Mouse (Mus musculus) adrenal gland, postnatal 25 days (tissue): ENCODE data around the gene Spata2l. TPM values are rescaled to one million over a fixed set of nuclear protein-coding genes. Genes with fewer than 3 reads are reported as not detected.
A peak's percentile ranks its signal among the peaks of the same experiment; 100 is the strongest.
"Not testable (repeated sequence)": the region's sequence is repeated elsewhere in the genome, so short reads cannot be mapped to it uniquely, and the experiment has no call there.

ENCODE experiments used
- DNase-seq: peaks from one replicate; pipeline ENCODE4 v3.0.0; 2021; ENCODE audit warnings: mixed read lengths
- total RNA-seq: library from RNA; stranded (reverse); gene quantifications from 2 replicates; pipeline ENCODE4 v1.2.3, GENCODE M21; 2021

Gene Spata2l
- total RNA-seq, 1 experiment from 2014 or later, result 17.9 TPM

DNA sequence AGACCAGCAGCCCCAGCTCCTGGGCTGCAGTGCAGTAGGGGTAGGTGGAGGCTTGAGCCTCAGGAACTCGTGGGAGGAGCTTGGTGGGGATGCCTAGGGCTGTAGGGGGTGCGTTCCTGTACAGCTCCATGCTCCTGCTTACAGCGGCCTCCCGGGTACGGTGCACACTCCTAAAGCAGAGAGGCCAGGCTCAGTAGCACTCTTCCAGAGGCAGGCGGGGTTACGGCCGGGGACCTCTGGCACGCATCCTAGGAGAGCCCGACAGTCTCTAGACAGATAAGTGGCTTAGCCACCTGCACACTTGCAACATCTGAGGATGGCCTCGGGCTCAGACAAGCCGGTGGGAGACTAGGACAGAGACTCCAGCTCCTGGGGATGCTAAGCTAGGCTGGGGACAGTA is 9.5 kb upstream of the Spata2l start:
- DNase-seq, result no peak

DNA sequence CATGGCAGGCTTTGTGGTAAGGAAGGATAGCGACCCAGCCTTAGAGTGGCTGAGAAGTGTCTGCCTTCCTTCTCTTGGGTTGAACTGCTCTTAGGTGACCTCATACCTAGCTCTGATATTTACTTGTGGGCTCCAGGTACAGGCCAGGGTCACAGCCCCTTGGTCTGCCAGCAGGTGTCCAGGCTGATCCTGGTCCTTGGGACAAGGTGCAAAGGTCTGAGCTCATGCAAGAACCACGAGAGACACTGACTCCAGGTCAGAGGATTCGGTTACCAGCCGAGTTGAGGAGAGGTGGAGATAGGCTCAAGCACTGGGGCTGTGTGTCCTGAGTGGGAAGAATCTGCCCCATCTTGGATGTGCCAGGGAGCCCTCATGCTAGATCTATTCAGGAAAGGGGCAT is 8.3 kb upstream of the Spata2l start:
- DNase-seq, result no peak

DNA sequence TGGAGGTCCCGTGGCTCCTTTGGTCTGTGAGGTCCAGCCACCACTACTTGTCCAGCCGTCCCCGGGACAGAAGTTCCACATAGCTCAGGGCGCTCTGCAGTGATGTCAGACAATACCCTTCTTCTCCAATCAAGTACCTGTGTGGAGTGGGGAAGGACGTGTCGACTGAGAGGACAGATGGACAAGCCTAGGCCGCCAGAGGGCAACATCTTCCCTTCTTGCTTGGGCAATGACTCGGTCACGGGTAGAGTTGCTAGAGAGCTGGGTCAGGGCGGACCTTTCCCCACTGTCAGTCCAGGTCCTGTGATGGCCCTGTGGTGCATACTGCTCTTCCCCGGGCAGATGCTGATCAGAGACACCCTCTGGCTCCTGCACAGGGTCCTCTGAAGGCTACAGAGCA is 7.0 kb upstream of the Spata2l start:
- peak; percentile 30 for DNase-seq

DNA sequence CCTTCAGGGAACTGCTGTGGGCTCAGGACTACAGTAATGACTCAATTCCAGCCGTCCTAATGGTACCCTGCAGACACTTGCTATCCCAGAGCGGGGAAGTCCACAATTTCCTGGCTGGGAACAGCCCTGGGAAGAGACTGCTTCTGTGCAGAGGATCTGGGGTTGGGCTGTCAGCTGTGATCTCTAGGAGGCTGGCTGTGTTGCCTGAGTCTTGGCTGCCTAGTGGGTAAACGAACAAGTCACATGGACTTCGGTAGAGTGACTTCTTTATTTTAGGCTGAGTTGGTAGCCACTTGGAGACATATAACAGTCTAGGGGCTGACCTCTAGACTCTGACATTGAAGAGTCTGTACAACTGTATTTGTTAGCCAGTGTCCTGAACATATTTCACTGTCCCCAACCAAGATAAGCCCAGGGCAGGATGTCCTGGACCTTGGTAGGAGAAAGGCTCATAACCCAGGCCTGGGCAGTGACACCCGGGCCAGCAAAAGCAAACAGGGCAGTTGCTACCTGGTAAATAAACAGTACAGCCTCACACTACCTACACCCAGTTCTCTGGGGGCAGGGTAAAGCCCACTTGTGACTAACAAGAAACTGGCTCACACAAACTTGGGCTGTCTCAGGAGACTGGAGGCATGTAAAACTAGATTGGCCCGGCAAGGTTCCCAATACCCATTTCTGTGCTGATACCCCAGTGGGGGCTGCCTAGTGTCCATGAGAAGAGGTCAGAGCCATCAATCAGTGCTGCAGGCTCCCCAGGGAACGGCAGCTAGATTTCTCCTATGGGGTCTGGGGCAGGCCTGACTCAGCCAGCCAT is 6.3 kb upstream of the Spata2l start:
- no peak for DNase-seq

DNA sequence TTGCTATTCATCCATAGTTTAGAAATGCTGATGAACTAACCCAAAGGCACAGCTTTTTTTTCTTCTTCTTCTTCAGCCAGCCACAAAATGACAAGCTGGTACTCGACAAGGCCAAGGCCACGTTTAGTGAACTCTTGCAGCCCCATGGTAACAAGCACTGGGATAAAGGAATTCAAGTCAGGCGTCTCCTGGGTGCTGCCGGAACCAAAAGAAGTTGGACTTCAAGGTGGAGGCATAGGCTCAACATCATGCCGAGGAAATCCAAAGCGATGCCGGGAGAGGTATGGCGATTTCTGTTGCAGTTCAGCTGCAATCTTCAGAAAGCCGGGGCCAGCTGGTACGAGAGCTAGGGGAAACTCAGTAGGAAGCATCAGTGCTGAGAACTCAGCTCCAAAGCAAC is 3.4 kb upstream of the Spata2l start:
- DNase-seq, result no peak

DNA sequence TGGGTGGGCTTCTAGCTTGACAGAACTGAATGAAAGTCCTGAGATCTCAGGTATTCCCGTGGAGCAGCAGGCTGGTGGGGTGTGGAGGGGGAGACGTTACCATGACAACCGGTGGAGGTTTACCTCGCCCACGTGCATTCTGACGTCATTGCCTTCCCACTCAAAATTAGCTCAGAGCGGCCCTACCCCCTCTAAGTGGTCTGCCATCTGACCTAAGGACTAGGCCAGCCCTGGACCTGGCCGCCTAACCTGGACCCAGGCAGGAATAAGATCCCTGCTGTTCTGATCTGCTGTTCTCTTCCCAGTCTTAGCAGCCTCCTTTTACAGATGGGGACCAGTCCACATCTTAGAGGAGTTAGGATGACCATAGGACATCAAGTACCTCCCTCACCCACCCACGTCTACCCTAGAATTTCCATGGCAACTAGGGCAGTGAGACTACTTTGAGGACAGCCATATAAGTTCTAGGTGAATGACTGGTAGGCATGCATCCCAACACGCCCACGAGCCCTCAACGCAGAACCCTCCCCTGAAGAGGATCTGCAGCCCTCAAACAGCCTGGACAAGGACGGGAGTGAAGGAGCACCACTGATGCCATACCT is 1.0 kb downstream of the Spata2l start:
- DNase-seq, result no peak

DNA sequence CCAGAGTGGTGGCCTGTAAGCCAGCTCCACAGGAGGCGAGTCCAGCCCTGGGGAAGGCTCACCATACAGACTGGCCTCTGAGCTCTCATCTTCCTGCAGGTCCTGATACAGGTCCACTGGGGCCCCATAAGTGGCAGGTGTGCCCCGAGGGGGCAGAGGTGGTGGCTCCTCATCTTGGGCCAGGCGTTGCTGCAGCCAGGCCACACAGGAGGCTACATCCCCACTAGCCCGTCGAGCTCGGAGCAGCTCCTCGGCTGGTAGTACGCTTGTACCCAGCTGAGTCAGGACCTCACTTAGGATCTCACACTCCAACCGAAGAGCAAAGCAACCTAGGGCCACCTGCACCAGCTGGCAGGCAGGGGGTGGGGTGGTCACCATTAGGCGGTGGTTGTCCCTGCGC is 2.3 kb downstream of the Spata2l start:
- DNase-seq, result no peak

DNA sequence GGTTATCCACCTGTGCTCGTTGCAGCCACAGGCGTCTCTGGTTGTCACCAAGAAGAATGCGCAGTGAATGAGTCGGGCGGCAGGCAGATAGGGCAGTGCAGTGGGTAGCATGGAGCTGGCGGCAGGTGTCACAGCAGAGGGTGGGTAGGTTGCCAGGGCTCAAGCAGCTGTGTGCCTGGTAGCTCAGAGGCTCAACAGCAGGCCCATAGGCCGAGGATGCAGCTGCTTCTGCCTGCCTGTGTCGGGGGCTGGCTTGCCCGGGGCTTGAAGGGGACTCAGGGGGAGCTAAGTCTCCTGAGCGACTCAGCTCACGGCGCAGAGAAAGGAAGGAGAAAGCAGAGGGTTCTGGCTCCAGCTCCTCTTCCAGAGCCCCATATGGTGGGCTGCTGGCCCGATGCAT is 2.7 kb downstream of the Spata2l start:
- DNase-seq, result no peak

DNA sequence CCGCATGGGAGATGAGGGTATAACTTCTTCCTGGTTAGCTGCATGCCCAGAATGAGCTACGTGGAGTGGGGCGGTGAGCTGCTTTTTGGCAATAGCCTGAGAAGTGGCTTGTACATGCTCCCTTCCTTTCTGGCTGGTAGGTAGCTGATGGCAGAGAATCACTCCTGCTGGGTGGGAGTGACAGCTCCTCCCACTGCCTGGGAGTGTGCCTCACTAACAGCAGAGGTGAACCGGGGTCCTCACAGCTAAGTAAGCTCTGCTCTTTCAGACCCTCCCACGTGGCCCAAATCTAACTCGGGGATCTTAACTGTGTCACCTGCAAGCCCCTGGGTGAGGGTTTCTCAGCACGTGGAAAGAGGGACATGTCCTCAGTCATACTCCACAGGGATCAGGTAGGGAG is 3.5 kb downstream of the Spata2l start:
- no peak for DNase-seq

DNA sequence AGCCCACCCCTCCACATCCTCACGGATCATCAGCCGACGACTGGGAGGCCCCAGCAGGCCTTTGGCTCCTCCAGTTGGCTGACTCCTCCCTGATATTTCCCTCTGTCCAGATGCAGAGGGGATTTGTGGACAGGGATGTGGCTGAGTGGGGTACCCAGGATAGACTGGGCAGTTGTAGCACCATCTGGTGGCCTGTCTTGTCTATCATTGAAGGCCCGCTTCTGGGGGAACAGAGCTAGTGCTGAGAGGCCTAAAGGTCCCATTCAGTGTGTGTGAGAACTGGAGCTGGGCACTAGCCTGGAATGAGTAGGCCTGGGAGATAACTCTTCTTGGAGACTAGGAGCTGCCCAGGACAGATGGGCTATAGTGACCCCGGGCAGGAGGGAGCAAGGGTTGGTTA is 4.3 kb downstream of the Spata2l start:
- no peak for DNase-seq

DNA sequence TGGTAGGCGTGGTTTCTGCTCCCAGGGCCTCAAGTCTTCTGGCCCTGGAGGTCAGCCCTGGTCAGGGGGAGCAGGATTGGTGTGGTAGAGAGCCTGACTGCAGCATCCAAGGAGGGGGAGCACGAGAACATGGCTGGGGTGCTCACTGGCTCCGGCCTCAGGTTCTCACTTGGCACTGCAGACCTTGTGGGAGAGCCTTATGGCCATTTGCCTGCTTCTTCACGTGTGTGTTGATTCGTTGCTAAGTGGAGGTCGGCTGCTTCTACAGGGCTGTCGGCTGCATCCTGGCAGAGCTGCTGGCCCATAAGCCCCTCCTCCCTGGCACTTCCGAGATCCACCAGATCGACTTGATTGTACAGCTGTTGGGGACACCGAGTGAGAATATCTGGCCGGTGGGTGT is 5.7 kb downstream of the Spata2l start:
- DNase-seq, result not testable (repeated sequence)

DNA sequence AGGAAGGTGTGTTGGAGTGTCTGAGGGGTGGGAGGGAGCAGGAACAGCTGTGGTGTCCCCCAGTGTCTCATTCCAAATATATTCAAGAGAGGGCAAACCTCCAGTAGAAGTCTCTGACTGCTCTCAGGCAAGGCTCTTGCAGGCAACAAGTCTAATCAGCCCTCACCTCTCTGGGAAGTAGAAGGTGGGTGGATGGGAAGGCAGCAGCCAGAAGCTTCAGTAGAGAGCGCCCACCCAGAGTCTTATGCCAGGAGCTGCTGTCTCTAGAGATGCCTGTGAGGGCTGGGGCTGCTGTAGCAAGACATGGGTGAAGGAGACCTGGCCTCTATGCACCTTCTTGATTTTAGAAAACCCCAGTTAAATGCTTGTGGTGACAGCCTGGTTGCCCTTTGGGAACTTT is 7.6 kb downstream of the Spata2l start:
- DNase-seq, result no peak

DNA sequence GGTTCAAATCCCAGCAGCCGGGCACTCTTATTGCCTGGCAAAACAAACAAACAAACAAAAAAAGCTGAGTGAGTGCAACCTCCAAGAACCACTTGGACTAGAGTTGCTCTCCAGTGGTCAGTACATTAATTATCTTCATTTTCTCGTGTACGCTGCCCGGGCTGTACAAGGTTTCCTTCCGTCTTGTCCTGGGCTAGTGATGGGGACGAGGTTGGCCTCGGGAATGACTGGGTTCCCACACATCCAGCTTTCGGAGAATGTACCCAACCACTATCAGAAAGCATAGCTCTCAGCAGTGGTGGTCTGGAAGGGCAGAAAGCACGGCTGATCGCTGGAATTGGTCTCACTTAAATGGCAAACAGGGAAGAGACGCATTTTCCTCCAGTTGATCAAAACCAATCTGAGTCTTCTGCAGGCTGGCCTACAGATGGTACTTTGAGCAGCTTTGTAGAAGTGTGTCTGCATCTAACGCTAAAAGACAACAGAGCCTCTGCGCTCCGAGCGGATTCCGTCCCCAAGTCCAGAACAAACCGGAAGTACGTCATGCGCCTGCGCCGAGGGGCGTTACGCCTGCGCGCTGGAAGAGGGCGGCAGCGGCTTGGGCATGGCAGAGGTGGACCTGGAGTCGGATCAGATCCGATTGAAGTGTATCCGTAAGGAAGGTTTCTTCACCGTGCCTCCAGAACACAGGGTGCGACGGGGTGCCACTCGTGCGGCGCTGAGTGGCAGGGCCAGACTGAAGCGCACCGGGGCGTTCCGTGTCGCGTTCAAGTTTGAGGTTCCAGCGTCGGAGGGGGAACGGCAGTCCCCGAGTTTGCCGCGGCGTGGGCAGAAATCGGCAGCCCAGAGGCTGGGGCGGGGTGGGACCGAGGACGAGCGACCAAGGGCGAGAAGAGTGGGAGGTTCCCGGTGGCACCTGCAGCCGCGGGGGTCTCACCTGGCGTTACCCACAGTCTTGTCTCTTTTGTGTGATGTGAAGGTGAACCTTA is 11.5 kb downstream of the Spata2l start, which contains the start of gene Cdk10:
Gene Cdk10, plus strand, starts transcription at position 565 of the 989 bp plus-strand sequence.
- DNase-seq, result peak; percentile 95

DNA sequence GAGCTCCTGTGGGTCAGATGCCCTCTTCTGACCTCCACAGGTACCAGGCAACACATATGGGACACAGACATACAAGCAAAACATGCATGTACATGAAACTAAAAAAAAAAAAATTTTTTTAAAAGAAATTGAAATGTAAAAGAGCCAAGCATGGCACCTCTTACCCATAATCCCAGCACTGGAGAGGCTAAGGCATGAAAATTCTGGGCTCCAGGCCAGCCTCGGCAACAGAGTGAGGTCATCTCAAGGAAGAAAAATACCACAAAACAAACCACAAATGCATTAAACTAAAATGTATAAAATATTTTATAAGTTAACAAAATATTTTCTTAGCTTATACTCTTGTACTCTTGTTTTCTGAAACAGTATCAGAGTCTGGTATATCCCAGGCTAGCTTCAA is 15.1 kb downstream of the Spata2l start:
- peak; percentile 35 for DNase-seq

DNA sequence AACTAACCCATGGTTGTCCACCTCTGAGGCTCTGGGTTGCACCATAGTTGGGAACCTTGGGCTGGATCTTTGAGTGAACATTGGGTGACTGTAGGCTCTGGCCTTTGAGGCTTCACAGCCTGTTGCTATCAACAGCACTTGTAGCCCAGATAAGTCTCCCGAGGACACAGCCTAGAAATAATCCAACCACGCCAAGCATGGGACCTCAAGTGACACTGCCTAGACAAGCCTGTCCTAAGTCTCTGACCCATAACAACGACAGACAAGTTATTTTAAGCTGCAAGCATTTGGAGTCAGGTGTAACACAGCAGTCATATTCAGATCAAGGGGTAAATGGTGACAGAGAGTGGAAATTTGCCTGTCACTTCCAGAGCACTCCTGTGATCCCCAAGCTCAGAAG is 20.6 kb downstream of the Spata2l start:
- no peak for DNase-seq

DNA sequence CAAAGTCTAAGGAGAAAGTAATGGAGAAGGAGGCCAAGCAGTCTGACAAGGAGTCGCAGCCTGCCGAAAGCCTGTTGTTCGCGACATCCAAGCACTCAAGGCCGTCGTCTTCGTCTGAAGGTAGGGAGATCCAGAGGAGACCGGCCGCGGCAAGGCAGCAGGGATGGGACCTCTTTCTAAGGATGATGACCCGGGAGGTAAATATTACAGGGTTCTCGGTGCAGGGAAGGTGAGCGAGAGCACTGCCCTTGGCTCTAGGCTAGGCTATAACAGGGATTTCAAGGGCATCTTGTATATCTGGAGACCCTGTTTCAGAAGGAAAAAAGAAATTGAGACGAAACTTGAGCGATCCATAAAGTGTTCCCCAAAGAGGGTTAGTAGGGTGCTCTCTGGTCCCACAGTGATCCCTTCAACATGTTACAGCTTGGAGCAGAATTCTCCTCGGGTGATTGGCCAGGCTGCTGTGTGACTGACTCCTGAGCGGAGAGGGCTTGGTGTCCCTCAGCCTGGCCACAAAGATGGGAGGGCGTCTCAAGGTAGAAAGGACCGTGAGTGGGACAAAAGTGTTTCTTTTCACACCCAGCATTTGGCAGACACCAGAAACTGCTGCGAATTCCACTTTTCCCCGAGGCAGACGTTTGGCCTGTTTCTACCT is 22.8 kb downstream of the Spata2l start:
- DNase-seq, result no peak

DNA sequence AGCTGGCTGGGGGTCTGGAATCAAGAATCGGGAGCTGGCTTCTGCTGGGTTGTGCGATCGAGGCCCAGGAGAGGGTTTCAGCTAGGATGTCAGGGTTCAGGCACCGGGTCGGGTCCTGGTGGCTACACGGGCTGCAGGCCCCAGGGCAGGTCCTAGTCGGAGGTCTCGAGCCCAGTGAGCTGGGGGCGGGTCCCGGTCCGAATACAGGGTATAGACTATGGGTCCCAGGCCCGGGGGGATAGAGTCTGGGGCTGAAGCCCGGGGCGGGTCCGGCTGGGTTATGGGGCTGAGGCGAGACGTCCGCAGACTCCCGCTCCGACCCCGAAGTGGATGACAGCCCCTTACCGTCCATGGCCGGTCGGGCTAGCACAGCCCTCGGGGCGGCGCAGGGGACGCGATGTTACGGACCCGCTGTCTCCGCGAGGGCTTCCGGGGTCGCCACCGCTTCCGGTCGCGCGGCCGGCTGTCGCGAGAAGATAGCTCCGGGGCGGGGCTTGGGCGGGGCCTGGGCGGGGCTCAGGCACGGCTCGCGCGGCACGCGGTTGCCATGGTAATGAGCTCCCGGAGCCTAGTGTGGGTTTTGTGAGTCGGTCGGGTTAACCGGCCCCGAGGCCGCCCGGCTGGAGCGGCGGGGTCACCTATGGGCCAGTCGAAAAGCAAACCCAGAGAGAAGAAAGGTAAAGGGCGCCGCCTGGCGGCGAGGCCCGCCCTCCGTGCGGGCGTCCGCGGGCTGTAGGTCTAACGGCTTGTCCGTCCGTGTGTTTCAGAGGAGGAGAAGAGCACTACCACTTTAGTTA is 23.5 kb downstream of the Spata2l start, which contains the start of the genes Chmp1a and Spata33:
Gene Chmp1a, minus strand, starts transcription at position 443 of the 797 bp plus-strand sequence.
Gene Spata33, plus strand, starts transcription at position 512 of the 797 bp plus-strand sequence.
- DNase-seq, result peak; percentile 93

DNA sequence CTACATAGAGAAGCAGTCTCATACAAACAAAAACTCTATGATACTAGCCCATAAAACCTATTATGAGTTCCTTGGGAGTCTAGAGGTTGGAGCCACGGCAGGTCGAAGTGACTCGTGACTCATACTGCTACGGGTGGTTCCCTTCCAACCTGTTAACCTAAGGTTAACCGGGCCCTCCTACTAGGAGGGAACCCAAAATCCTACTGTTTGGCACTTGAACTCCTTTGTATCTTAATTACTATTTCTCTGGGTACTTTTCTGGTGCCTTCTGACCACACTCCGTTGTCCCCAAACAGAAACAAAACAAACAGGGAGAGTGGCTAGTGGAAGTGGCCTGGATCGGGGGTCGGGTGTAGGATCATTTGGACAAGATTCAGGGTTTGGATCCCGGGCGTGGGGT is 24.2 kb downstream of the Spata2l start:
- DNase-seq, result no peak

DNA sequence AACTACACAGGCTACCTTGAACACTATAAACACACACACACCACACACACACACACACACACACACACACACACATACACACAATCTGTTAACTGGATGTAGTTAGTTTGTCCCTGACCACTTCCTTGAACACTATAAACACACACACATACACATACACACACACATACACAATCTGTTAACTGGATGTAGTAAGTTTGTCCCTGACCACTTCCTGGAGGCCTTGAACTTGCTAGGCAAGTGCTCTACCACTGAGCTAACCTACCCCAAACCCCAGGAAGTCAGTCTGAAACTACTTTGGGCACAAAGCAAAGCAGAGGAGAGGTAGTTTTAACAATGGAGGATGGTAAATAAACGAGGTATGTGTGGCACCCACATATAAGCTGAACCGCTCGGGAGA is 32.5 kb downstream of the Spata2l start:
- DNase-seq, result no peak

DNA sequence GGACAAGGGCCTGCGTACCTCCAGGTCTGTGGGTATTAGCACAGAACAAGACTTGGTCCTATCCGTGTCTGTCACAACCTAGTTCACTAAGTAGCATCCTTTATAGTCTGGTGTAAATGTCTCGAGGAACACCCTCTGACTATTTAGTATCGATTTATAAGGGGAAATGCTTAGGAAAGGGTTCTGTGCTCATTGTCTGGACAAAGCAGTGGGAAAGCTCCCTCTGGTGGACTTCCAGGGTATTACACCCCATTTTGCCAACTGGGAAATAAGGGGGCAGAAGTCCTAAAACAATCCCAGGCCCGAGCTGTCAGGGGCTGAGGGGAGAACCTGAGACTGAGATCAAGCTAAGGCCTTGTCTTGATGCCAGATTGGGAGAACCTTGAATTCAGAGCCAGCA is 33.7 kb downstream of the Spata2l start:
- DNase-seq, result peak; percentile 63

DNA sequence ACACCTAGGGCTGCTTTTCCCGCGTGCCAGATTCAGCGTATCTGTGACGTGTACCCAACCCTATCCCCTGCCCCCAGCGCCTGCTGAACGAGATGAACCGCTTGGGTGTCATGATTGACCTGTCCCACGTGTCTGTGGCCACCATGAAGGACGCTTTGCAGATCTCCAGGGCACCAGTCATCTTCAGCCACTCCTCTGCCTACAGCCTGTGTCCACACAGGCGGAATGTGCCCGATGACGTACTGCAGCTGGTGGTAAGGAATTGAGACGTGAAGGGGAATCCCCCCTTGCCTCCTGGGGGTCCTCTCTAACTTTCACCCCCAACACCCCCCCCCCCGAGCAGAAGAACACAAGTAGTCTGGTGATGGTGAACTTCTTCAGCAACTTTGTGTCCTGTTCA is 36.2 kb downstream of the Spata2l start:
- no peak for DNase-seq
